Mouse (Mus musculus) left cerebral cortex, postnatal 4 days (tissue): ENCODE measurements at regions not wholly inside any gene's neighbourhood (a gene's known extent, or its start where the extent isn't known, plus 50 kb on each side); places are given as distances from the start of the nearest gene placed in this dataset. TPM values are rescaled to one million over a fixed set of nuclear protein-coding genes. Genes with fewer than 3 reads are reported as not detected.

Experiments used
- DNase-seq: peaks from one replicate; pipeline ENCODE4 v3.0.0-alpha.2; 2022
- intact Hi-C: fragments of 180-260 bp; cut with DNase I; formaldehyde crosslinking; loops from one replicate; pipeline ENCODE4 v1.15.1; 2025
- microRNA-seq: library from miRNA; unstranded; fragments of <30 nt; microRNA quantifications from one replicate; pipeline ENCODE4 v1.2.0, GENCODE M21; 2022

DNA sequence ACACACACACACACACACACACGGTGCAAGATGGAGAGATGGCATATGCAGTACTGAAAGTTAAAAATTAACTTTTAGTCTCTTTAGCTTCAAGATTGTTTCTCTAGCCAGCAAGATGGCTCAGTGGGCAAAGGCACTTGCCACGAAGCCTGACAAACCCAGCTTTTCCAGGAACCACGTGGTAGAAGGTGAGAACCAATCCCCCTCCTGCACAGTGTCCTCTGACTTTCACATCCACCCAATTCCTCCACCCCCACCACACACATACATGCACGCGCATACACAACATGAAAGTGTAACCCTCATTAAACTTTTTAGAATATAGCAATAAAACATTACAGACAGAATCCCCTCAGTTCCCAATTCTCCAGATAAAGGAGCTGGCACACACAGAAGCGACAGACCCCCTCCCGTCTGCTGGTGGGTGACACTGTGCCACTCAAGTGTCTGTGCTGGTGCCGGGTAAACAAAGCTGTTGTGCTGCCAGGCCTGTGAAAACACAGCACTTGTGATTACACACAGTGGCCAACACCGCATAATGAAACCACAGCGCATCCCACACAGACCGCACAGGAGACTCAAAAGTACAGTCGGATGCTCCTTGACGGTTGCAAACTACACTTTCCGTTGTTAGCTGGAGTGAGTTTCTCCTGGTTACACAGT is 82.9 kb upstream of the Elac2 start:
- intact Hi-C loops: loop anchor here (5.0 kb wide), 1 partner anchor 974 kb away; the partner anchor contains the start of gene Hs3st3b1

DNA sequence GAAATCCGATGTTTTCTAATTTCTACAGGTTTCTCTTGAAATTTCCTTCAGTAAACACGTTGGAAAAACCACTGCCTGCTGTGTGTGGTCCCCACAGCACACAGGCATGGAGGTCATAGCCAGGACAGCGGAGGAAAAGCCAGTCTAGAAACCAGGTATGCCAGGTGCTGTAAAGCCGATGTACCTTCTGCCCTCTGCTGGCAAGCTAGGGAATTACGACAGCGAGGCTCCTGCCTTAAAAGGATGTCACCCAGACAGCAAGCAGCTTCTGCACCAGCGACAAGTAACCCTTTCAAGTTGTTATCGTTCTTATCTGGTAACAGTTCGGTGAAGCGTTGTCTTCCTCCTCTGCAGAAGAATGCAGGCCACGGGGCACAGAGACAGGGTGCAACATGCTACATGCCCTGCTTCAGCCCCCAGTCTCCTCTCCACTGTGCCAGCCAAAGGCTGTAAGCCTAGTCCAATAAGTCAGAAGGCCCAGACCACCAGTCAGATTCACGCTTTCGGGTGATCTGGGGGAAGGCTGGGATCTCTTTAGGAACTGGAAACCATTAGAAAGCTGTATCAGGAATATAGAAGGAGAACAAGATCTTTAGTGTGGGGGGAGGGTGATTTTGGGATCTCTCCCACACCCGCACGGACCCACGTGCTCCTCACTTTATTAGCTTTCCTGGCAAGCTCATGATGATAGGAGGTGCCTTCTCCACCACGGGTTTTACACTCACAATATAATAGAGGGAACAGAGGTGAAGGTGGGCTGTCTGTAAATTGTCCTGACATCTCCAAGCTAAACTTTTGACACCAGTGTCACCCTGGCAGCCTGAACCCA is 79.9 kb upstream of the Elac2 start:
- peak; percentile 71 for DNase-seq
- intact Hi-C loops: loop anchor here (5.0 kb wide), 1 partner anchor 977 kb away; the partner anchor contains the start of gene Hs3st3b1

More for the DNA sequence above, 82.9 kb upstream of the Elac2 start:
- DNase-seq: no peak

DNA sequence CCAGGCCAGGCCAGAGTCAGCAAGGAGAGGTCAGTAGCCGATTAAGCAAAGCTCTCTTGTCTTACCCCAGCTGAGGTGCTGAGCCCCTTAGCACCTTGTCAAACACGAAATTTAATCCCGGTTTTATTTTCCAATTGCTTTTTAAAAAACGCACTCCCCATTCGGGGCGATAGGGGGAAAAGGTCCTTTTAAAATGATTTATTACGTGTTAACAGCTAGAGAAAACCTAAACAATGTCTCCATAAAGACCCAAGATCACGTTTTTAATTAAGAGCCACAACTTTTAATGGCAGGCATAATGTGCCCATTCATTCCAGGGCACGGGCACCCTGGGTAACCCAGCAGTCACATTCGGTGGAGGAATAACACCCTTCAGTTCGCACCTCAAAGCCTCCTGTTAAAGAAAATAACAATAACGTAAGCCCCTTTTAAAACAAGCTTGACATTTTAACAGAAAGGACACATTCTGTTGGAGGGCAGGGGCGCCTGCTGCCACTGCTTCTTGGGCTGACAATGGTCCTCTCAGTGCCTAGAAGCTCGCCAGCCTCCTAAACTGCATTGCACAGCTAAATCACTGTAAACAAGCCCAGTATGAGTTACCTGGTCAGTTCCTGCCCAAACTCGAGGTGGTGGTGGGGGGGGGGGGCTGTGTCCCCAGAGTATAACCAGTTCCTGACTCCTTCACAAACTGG is 79.1 kb upstream of the Elac2 start:
- no peak for DNase-seq
- intact Hi-C loops: loop anchor here (5.0 kb wide), 1 partner anchor 977 kb away; the partner anchor contains the start of gene Hs3st3b1

DNA sequence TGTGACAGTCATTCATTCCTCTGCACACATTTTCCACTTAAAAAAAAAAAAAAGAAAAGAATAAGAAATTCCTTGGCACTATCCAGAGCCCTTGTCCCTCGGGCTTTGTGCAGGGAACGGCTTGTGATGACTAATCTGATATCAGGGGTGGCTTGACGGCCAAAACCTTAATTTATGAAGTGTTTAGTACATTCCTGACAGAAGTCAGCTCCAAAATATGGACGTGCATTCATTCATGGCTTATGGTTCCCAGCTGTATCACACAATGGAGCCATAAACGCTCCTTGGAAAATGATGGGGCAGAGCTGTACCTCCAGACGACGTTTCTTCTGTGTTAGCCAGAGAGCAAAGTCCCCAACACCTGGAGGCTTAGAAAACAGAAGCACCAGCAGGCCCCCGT is 62.1 kb upstream of the Elac2 start:
- intact Hi-C loops: no loop called here
- DNase-seq: no peak

DNA sequence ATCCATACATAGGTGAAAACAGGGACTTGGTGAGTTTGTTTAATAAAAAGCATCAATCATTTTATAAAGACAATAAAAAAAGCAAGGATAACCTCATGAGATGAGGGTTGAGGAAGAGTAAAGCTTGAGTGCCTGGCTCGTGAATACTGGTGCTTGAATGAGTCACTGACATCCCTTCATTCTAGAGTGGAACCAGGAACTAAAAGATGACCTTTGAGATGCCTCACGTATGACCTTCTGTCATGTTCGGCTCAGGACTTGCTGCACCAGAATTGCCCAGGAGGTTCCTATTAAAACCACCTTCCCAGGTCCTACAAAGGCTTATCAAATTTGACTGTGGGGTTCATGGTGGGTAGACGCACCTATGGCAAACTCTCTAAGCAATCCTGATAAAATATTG is 61.5 kb upstream of the Elac2 start:
- no peak for DNase-seq
- intact Hi-C loops: no loop called here

DNA sequence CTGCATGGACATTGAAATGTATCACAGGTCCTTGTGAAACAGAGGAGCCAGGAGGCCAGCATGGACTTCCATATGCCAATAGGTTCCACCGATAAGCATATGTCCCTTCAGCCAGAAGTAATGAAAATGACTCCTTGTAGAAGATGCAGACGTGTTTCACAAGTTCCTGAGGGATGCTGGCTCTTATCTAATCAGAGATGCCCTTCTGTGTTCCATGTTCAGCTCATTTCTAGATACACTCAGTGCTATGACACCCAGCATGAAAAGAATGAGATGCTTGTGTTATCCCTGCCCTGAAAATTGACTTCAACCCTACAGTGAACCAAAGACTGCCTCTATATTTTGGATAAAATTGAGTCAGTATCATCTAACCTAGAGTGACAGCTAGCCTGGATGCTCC is 53.8 kb upstream of the Elac2 start:
- no peak for DNase-seq

DNA sequence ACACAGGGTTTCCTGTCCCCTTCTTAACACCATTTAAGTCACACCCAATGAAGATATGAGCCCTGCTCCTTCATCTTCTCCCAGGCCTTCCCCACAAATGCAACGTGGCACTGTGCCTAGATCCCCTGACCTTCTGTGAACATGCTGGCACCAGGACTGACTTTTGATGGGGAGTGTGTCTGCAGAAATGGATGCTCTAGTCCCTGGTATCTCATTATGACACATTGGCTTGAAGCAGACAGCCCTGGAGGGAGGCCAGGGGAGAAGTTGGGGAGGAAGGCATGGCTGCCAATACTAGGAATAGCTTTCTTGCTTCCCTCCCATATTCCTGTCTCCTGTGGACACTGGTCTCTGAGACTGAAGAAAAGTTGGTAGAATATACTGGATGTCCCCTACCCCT is 52.9 kb upstream of the Elac2 start:
- intact Hi-C loops: no loop called here
- peak; percentile 64 for DNase-seq

More for the DNA sequence above, 53.8 kb upstream of the Elac2 start:
- intact Hi-C loops: no loop called here

Small RNA genes in the stretch of these regions (microRNA-seq; reads per million reads assigned to microRNA genes)
- gene Gm24275: not detected
